Mouse (Mus musculus) layer of hippocampus, adult 9-10 months (tissue): Measurements from ENCODE around the gene Atxn1.

Experiments
- DNase-seq: peaks from one replicate; pipeline ENCODE4 v3.0.0; 2022; ENCODE audit warnings: low spot score

Atxn1 gene

DNA sequence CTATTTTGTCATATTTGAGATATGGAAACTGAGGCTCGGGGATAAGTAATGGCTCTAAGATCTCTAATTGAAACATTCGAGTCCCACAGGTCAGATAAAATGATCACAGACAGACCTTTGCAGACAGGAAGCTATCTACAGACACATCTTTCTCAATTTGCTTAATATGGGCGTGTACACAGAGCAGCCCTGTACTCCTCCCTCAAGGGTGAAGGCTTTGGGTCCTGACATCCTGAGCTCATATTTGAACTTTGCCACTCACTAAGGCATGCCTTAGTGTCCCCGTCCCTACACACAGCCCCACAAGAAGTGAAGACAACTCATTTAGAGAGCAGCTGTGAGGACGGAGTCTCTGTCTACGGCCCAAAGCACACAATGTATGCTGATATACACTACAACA, 70.6 kb downstream of the Atxn1 start:
- no peak for DNase-seq

DNA sequence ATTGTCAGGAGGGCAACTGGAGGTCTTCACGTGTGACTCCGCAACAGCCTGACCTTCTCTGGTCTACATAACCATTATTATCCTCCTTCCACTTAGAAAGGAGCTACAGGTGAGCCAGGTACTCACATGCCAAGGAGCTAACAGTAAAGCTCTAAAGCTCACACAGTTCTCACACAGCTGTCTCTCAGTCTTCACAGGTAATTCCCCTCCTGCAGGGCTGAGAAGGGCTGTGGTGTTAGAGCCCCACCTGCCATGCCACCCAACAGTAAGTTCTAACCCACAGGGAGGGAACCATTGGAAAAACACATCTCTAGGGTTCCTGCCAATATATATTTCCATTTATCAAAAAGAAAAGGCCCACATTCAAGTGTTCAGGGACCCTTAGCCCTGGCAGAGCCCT, 73.7 kb downstream of the Atxn1 start:
- DNase-seq = no peak

DNA sequence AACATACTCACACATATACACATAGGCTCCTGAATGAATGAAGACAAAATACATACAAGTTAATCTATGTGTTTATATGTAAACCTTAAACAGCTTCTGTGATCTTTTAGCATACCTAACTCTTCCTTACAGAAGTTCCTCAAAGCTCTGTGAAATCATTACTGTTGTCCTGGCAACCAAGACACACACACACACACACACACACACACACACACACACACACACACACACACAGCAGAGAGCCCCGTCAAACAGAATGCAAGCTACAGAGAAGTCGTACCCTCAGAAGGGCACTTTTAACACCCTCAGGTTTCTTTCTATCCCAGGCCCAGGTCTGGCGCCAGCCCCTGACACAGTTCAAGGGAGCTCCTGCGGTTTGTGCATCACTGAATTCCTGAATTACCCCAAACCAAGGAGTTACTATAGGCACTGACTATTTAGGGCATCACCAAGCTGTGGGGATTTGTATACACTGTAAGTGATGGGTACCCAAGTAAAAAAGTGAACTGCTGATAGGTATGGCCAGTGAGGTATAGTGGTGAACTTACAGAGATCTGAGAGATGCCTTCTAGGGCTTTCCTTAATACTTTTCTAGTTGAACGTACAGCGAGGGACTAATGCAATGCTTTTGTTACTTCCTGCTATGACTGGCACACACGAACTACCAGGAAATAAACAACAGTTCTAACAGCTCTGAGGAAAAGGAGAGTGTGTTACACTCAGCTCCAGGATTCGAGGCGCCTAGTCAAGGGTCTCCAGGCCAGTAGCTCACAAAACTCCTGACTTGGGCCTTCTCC, 75.7 kb downstream of the Atxn1 start:
- no peak for DNase-seq

DNA sequence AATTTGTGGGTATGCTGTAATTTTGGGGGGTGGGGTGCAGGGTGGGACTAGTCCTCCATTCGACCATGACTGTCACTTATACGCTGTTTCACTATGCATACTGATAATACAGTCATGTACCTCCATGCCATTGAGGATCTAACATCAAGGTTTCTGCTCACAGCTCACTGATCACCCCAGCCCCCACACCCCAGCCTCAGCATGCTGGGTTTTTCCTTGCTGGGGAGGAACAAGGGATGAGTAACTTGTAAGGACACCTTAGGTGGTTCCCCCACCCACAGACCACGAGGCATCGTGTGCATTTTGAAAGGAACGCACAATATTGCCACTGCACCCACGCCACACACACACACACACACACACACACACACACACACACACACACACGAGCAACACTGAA, 79.9 kb downstream of the Atxn1 start:
- no peak for DNase-seq

GRCm38 (mm10) chr13:45883791-45884238, 81.0 kb downstream of the Atxn1 start:
- no peak for DNase-seq

DNA sequence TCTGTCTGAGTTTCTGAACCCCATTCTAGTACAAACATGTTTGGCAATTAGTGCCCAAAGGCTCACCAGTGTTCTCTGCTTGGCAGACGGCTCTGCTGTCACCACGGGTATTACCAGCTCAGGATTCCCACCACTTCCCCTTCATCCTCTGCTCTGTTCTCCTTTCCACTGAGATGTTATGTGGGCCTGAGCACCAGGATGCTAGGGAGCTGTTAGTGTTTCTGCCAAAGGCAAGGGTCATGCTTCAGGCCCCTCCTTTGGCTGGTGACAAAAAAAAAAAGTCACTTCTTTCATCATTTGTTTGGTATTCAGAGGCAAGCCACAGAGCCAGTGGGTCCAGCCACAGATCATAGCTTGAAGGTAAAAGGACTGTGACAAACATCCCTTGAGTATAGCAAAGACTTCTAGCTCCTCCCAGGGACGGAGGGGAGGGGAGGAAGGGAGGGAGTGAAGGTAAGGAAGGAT, 81.8 kb downstream of the Atxn1 start:
- DNase-seq = no peak

DNA sequence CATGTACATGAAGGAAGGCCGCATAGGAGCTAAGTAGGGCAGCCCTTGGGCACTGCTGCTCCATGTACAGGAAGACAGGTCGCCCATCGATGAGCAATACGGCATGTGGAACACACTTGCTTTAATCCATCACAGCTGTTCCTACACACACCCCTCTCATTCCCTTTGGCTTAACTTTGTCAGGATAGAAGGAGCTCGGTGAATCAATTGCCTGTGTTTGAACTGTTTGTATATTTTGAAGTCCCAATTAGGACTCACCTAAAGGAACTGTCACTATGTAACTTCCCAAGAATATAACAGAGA, 84.3 kb downstream of the Atxn1 start:
- DNase-seq = no peak

DNA sequence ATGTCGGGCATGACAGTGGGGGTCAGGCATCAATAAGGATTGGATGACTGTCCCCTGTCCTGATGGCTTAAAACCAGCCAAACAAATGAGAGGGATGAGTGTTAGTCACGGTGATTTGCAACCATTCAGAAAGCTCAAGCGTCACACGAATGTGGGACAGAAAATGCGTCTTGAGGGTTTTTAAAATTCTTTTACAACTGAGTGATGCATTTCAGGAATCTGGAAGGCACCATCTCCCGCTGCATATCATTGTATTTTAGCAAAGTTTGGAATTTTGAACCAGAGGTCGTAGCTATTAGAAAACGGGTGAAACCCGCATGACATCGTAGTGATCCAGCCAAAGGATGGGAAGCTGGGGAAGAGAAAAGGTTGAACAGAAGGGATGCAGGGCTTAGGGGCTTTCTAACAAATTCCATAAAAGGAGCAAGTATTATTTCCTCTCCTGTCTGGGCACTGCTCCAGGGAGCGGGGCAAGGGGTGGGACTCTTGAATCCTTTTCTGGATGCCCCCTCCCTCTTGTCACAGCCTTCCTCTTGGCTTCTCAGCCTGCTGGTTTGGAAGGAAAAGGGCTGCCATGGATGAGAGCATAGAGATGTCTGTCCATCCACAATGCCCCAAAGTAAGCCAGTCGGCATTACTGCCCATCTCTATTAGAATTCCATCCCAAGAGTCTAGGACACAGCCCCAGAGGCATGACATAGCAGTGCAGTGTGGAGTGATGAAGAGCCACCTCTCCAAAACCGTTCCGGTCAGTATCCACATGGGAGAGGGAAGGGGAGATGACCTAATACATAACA, 84.9 kb downstream of the Atxn1 start:
- no peak for DNase-seq

DNA sequence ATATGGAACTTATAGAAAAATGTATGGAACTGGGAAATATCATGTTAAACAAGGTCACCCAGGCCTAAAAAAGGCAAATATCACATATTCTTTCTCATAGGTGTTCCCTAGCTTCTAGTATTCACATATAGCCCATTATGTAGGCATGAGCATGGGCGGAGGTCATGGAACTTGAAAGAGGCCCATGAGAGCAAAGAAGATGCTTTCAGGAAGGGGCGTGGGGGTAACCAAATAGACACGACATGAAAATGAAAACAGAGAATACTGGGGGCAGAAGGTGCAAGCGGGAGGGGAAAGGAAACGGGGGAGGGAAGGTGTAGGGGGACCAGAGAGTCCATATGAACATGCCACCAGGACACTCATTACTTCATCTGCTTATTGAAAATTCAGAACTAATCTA, 87.9 kb downstream of the Atxn1 start:
- DNase-seq = no peak

DNA sequence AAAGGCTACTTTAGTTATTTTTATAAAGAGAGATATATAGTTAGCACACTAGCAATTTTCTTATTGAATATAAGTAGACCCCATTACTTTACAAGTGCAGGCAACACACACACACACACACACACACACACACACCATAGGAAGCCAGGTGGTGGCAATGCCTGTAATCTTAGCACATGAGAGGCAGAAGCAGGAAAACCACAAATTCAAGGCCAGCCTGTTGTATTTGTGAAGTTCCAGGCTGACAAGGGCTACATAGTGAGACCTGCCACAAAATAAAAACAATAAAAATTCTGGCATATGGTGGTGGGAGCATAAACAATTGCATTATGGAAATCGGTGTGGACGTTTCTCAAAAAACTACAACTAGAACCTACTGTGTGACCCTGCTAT, 88.4 kb downstream of the Atxn1 start:
- no peak for DNase-seq

DNA sequence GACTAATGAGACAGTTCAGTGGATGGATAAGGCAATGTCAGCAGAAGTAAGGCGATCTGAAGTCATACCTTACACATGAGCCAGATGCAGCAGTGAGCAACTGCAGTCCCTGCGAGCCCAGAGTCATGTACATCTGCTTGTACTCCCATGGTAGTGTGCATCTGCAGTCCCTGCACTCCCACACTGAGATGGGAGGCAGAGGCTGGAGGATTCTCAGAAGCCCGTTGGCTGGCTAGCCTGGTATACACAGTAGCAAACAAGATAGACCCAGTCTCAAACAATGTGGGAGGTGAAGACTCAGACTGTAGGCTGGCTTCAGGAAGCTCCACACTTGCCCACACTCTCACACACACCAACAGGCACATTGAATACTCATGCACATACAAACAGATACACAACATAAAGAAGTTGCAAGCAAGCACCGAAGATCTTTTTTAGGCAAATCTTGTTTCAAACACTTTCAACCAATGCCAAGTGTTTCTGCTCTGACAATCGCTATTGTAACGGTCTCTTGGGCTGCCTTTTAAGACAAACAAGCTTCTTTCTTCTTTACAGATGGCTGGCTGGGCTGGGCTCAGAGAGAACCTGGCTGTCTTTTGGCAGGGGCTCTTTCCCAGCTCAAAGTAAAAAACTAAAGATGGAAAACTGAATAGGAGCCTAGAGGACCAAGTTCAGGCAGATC, 89.0 kb downstream of the Atxn1 start:
- DNase-seq = no peak

- DNase-seq = no peak
These were observed 90.6 kb downstream of the Atxn1 start for GRCm38 (mm10) chr13:45874196-45874595.

DNA sequence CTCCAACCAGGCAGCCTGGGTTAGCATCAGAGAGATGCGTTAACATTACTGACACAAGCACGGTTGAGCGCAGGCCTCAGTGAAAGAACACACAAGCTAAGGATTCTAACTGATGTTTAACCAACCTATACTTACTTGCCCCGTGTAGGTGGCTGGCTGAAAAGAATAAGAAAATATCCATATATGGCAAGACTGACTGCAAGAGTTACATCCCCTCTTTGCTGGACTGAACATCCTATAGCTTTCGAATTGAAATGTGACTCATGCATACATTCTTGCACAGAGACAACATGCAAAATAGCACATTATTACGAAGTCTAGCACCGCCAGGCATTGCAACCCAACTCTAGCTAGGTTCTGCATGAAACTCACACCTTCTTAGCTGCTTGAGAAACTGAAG, 91.8 kb downstream of the Atxn1 start:
- no peak for DNase-seq

GRCm38 (mm10) chr13:45872041-45872746, 92.6 kb downstream of the Atxn1 start:
- DNase-seq = no peak

- DNase-seq = no peak
These were observed 93.3 kb downstream of the Atxn1 start for GRCm38 (mm10) chr13:45871554-45871953.

DNA sequence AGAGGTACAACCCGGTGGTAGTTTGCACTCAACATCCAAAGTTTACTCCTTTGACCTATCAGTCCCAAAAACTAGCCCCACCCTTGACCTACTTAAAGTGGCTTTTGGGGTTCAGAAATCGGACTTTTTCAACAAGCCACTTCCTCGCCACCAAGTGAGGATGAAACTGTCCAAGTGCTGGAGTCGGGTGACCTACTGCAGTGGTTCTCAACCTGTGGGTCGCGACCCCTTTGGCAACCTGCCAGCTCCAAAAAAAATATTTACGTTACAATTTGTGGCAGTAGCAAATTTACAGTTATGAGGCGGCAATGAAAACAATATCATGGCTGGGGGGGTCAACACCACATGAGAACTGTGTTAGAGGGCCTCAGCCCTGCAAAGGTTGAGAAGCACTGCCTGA, 95.9 kb downstream of the Atxn1 start:
- DNase-seq = no peak

GRCm38 (mm10) chr13:45867273-45867672, 97.5 kb downstream of the Atxn1 start:
- no peak for DNase-seq

DNA sequence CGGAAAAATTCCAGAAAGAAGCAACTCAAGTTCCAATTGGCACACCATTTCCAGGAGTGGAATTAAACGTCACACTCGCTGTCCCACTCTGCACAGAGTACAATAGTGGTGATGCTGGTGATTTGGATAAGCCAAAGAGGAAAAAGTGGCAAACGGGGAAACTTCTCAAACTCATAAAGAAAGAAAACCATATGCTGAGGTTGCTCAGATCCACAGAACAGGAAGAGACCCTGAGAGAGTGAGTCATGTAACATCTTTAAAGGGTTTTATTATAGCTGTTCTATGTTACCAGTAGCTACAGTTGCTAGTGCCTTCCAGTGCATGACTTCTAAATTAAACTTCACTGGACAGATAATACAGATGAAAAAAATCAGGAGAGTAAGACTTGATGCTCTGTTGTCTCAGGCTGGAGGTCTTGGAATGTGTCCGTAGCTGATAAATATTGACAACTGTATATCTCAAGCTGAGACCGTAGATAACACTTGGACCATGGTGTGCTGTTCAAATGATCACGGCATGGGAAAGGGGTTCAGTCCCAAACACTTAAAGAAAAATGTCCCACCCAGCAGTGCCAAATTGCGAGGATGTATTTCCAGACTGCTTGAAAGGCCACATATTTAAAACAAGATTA, 98.1 kb downstream of the Atxn1 start:
- no peak for DNase-seq

GRCm38 (mm10) chr13:45865620-45866019, 99.2 kb downstream of the Atxn1 start:
- no peak for DNase-seq

GRCm38 (mm10) chr13:45863779-45864178, 101.0 kb downstream of the Atxn1 start:
- DNase-seq = no peak

GRCm38 (mm10) chr13:45861885-45862605, 102.8 kb downstream of the Atxn1 start:
- no peak for DNase-seq
